Mouse (Mus musculus) CH12.LX (cell line): ENCODE results near the gene Ifna5. TPM values are rescaled to one million over a fixed set of nuclear protein-coding genes. Genes with fewer than 3 reads are reported as not detected.

Experiments
- DNase-seq: peaks from one replicate; pipeline ENCODE4 v3.0.0-alpha.2; 2013; ENCODE audit errors: extremely low read depth
- H3K27ac ChIP-seq: 2 replicates; pipeline ENCODE4 v1.5.1; 2012; ENCODE audit warnings: low read depth, mild to moderate bottlenecking, control low read depth, moderate library complexity; ENCODE audit not compliant: insufficient read depth
- H3K27me3 ChIP-seq: replicated peaks from 2 replicates; pipeline ENCODE3; 2012; ENCODE audit warnings: inconsistent platforms
- H3K36me3 ChIP-seq, 2 experiments: replicated peaks in 1 of 2; 2 replicates each; pipeline versions ENCODE3 to v1.6.1; 2012; ENCODE audit warnings: inconsistent platforms in 1 of 2, low read length in 1 of 2, mild to moderate bottlenecking in 1 of 2, mixed read lengths in 1 of 2, moderate library complexity in 1 of 2; ENCODE audit not compliant: control insufficient read depth in 1 of 2, insufficient read depth in 1 of 2
- H3K4me1 ChIP-seq, 2 experiments: 2 replicates each; pipeline ENCODE4 v1.6.1; 2012; ENCODE audit warnings: inconsistent platforms in 1 of 2, moderate library complexity in 1 of 2; ENCODE audit not compliant: insufficient read depth in 2 of 2, control insufficient read depth in 1 of 2
- H3K4me2 ChIP-seq: 2 replicates; pipeline ENCODE4 v1.6.1; 2012; ENCODE audit warnings: low read depth, mild to moderate bottlenecking, control low read depth; ENCODE audit not compliant: poor library complexity, insufficient read depth, severe bottlenecking
- H3K4me3 ChIP-seq, 3 experiments: fragments of 150-350 bp in 1 of 3; sonication (generic) in 1 of 3; replicated peaks in 1 of 3; 2 replicates each; pipeline versions ENCODE3 to v1.5.1; 2011 to 2012; ENCODE audit warnings: low read depth in 2 of 3, low read length in 2 of 3, mild to moderate bottlenecking in 2 of 3, moderate library complexity in 2 of 3, control low read depth in 1 of 3, improper control_type of control experiment in 1 of 3, inconsistent platforms in 1 of 3, mixed read lengths in 1 of 3; ENCODE audit not compliant: poor library complexity in 1 of 3
- H3K79me2 ChIP-seq: replicated peaks from 2 replicates; pipeline ENCODE4 v1.6.1; 2012; ENCODE audit warnings: mild to moderate bottlenecking, moderate library complexity; ENCODE audit not compliant: control insufficient read depth, poor library complexity, insufficient read depth, severe bottlenecking; ENCODE audit errors: extremely low read depth
- H3K9ac ChIP-seq: 2 replicates; pipeline ENCODE4 v1.6.1; 2012; ENCODE audit warnings: low read depth, mild to moderate bottlenecking, control low read depth, moderate library complexity; ENCODE audit not compliant: insufficient read depth
- H3K9me3 ChIP-seq: replicated peaks from 2 replicates; pipeline ENCODE3; 2012; ENCODE audit warnings: low read length, inconsistent platforms, mixed read lengths
- CTCF ChIP-seq, 2 experiments: IDR thresholded peaks in 1 of 2; conservative IDR thresholded peaks in 1 of 2; 2 replicates each; pipeline ENCODE4 v1.5.1; 2011 to 2012; ENCODE audit warnings: low read depth in 2 of 2, low read length in 2 of 2, improper control_type of control experiment in 1 of 2, inconsistent platforms in 1 of 2, mild to moderate bottlenecking in 1 of 2, moderate library complexity in 1 of 2
- E2F4 ChIP-seq: IDR thresholded peaks from 2 replicates; pipeline ENCODE4 v1.6.1; 2011; ENCODE audit warnings: low read depth, low read length, improper control_type of control experiment; ENCODE audit not compliant: insufficient replicate concordance
- ELF1 ChIP-seq: IDR thresholded peaks from 2 replicates; pipeline ENCODE4 v1.6.1; 2014; ENCODE audit warnings: low read depth, mild to moderate bottlenecking, inconsistent platforms, low read length, improper control_type of control experiment
- ETS1 ChIP-seq: conservative IDR thresholded peaks from 2 replicates; pipeline ENCODE4 v1.6.1; 2012; ENCODE audit warnings: low read depth, mild to moderate bottlenecking, inconsistent platforms, low read length, improper control_type of control experiment, moderate library complexity
- IRF4 ChIP-seq: IDR thresholded peaks from 2 replicates; pipeline ENCODE4 v1.6.1; 2014; ENCODE audit warnings: low read depth, mild to moderate bottlenecking, inconsistent platforms, low read length, improper control_type of control experiment
- JUN ChIP-seq: IDR thresholded peaks from 2 replicates; pipeline ENCODE4 v1.6.1; 2011; ENCODE audit warnings: low read depth, mild to moderate bottlenecking, low read length, improper control_type of control experiment, moderate library complexity; ENCODE audit not compliant: insufficient read depth
- MAX ChIP-seq: IDR thresholded peaks from 2 replicates; pipeline ENCODE4 v1.6.1; 2011; ENCODE audit warnings: low read length, improper control_type of control experiment
- MEF2A ChIP-seq: IDR thresholded peaks from 2 replicates; pipeline ENCODE4 v1.6.1; 2014; ENCODE audit warnings: low read depth, mild to moderate bottlenecking, inconsistent platforms, low read length, improper control_type of control experiment, borderline replicate concordance
- MXI1 ChIP-seq: IDR thresholded peaks from 2 replicates; pipeline ENCODE4 v1.6.1; 2011; ENCODE audit warnings: mild to moderate bottlenecking, low read depth, low read length, improper control_type of control experiment
- POLR2A ChIP-seq: IDR thresholded peaks from 2 replicates; pipeline ENCODE4 v1.6.1; 2011; ENCODE audit warnings: low read depth, mild to moderate bottlenecking, improper control_type of control experiment, low read length
- RAD21 ChIP-seq: IDR thresholded peaks from 2 replicates; pipeline ENCODE4 v1.6.1; 2011; ENCODE audit warnings: low read depth, mild to moderate bottlenecking, low read length, improper control_type of control experiment, moderate library complexity
- RCOR1 ChIP-seq: conservative IDR thresholded peaks from 2 replicates; pipeline ENCODE4 v1.6.1; 2012; ENCODE audit warnings: low read depth, mild to moderate bottlenecking, inconsistent platforms, low read length, improper control_type of control experiment
- SMC3 ChIP-seq: IDR thresholded peaks from 2 replicates; pipeline ENCODE4 v1.6.1; 2011; ENCODE audit warnings: low read depth, low read length, improper control_type of control experiment
- TBP ChIP-seq: conservative IDR thresholded peaks from 2 replicates; pipeline ENCODE4 v1.6.1; 2011; ENCODE audit warnings: low read depth, low read length, improper control_type of control experiment
- UBTF ChIP-seq: IDR thresholded peaks from 2 replicates; pipeline ENCODE4 v1.6.1; 2012; ENCODE audit warnings: low read depth, mild to moderate bottlenecking, inconsistent platforms, low read length, improper control_type of control experiment, moderate library complexity
- ZNF384 ChIP-seq: IDR thresholded peaks from 2 replicates; pipeline ENCODE4 v1.6.1; 2012; ENCODE audit warnings: low read depth, low read length, improper control_type of control experiment, inconsistent platforms
- dilution Hi-C: fragments of 300-500 bp; cut with MboI; formaldehyde crosslinking; loops from 2 replicates; pipeline ENCODE4 v1.14.3; 2020; ENCODE audit warnings: low sequenced_read_pairs; ENCODE audit not compliant: extremely low pct_unique_long_range_greater_than_20kb, extremely low pct_ligation_motif_present
- in situ Hi-C: fragments of 300-500 bp; cut with MboI; formaldehyde crosslinking; loops from 3 replicates; pipeline ENCODE4 v1.14.3; 2019; ENCODE audit warnings: low sequenced_read_pairs, low pct_ligation_motif_present, low pct_unique_long_range_greater_than_20kb, mixed read lengths
- polyA plus RNA-seq: library from polyadenylated mRNA; unstranded; fragments of >175 nt; gene quantifications from 2 replicates; pipeline ENCODE4 v1.2.1, GENCODE M21; 2012; ENCODE audit warnings: low read depth; ENCODE audit not compliant: insufficient read length
- total RNA-seq, 2 experiments: library from RNA; depleted of rRNA; stranded (reverse); fragments of 300-350 nt in 1 of 2; fragments of >200 nt in 1 of 2; gene quantifications; 2 replicates each; pipeline ENCODE4 v1.2.3; 2012 to 2014

The Ifna5 gene
- total and polyA plus RNA-seq, 3 experiments: not detected

GRCm38 (mm10) chr4:88845334-88845733 is 10.0 kb downstream of the Ifna5 start:
- Histone ChIP-seq H3K79me2 (no peaks in the 10 kb centered on the region), H3K36me3 (no peaks in the 10 kb centered on the region), H3K9me3 (no peaks in the 10 kb centered on the region), H3K4me1 (peaks cover 5 to 10% of the 10 kb centered on the region in 2 experiments; a peak in 3 of 4 replicates), H3K27ac (no peak overlapping the region), H3K9ac (no peak overlapping the region), H3K27me3 (peaks cover 63% of the 10 kb centered on the region), H3K4me2 (no peak overlapping the region), H3K4me3 (no peak overlapping the region)
- DNase-seq: no peak
- TF ChIP-seq SMC3 (peak; percentile 12; the same call in 1 of the 2 replicates), E2F4 (0 out of 2 replicates have a peak, but pooled peaks have one; percentile 41), RAD21 (peak; percentile 2), ELF1 (no peak), UBTF (no peak), CTCF (conservative IDR thresholded peaks at IDR 0.05 in 1 of 2, IDR thresholded peaks at IDR 0.05 in 1 of 2; ENCODE audit: low read depth in 2 of 2, low read length in 2 of 2) (peak; percentile 15 to 61; a peak in 3 of 4 replicates)
- dilution Hi-C loops (no loop called here), in situ Hi-C loops (no loop called here)

GRCm38 (mm10) chr4:88849698-88850097 is 14.4 kb downstream of the Ifna5 start, which contains the start of gene Ifna1:
Ifna1 (plus strand) TSS chr4:88850087.
- no peaks in the 10 kb centered on the region for H3K79me2 ChIP-seq
- no peaks in the 10 kb centered on the region for H3K4me1 ChIP-seq
- H3K4me2 ChIP-seq: no peak within 1 kb of the TSS
- dilution Hi-C loops (no loop called here), in situ Hi-C loops (no loop called here)
- TF ChIP-seq POLR2A (no peak), SMC3 (no peak), RCOR1 (no peak)
- H3K27ac ChIP-seq: no peak within 1 kb of the TSS
- H3K36me3 ChIP-seq: no peaks in the 10 kb centered on the region
- no peaks in the 10 kb centered on the region for H3K9me3 ChIP-seq
- no peak within 1 kb of the TSS for H3K4me3 ChIP-seq
- H3K9ac ChIP-seq: no peak within 1 kb of the TSS
- DNase-seq: no peak
- peaks cover 49% of the 10 kb centered on the region for H3K27me3 ChIP-seq

GRCm38 (mm10) chr4:88851026-88851763 is 15.9 kb downstream of the Ifna5 start:
- H3K27ac ChIP-seq: no peak overlapping the region
- no peak overlapping the region for H3K4me3 ChIP-seq
- TF ChIP-seq TBP (no peak), MAX (no peak), ETS1 (no peak), IRF4 (no peak), MEF2A (no peak), MXI1 (no peak), ZNF384 (no peak), JUN (no peak)
- dilution Hi-C loops: no loop called here
- H3K9ac ChIP-seq: no peak overlapping the region
- no peak for DNase-seq
- peaks cover 2% of the 10 kb centered on the region for H3K9me3 ChIP-seq
- H3K36me3 ChIP-seq: no peaks in the 10 kb centered on the region
- no peak overlapping the region for H3K4me2 ChIP-seq
- no peaks in the 10 kb centered on the region for H3K4me1 ChIP-seq
- H3K27me3 ChIP-seq: peaks cover 41% of the 10 kb centered on the region
- in situ Hi-C loops: no loop called here
- H3K79me2 ChIP-seq: no peaks in the 10 kb centered on the region
